Mouse (Mus musculus): ENCODE results near the gene Ttc27.
"Not testable (repeated sequence)": the region's sequence is repeated elsewhere in the genome, so short reads cannot be mapped to it uniquely, and the experiment has no call there.

Ttc27 gene

DNA sequence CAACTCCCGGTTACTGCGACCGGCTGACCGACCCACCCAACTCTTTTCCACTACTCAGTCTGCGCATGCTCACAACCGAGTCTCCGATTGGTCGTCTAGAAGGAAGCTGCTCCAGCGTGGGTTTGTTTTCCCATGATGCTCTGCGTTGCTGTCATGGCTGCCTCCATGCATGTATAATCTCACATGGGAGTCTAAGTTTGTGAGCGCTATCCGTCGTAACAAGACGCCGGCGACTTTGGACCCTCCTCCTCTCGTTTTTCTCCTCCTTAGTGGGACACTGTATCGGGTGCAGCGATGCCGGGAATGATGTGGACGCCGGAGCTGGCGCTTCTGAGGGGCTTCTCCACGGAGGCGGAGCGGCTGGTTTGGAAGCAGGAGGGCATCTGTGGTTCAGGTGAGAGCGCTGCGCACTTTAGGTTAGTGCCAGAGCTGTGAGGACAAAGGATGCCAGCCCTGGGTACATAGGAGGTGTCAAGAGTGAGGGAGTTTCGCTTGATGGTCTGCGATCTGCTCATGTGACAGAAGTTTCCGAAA is at the start of gene Ttc27:
Ttc27 (plus strand) TSS at position 115 of the 534 bp plus-strand sequence.
- DNase-seq: peak; percentile 94

DNA sequence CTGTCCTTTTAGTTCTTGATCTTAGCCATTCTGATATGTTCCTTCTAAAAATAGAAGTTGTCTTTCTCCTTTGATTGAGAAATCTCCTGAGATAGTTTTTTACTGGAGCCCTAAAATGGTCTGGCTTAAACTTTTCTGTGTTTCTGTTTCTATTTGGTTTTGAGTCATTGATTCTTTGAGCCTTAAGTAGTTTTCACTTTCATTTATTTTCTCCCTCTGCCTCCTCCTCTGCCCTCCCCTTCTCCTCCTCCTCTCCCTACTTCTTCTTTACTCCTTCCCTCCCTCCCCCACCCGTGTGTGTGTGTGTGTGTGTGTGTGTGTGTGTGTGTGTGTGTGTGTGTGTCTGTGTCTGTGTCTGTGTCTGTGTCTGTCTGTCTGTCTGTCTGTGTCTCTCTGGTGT is 49.5 kb upstream of the Ttc27 start:
- no peak for DNase-seq

GRCm38 (mm10) chr17:74670031-74670430 is 47.5 kb upstream of the Ttc27 start:
- no peak for DNase-seq

GRCm38 (mm10) chr17:74672446-74672845 is 45.1 kb upstream of the Ttc27 start:
- DNase-seq: no peak

DNA sequence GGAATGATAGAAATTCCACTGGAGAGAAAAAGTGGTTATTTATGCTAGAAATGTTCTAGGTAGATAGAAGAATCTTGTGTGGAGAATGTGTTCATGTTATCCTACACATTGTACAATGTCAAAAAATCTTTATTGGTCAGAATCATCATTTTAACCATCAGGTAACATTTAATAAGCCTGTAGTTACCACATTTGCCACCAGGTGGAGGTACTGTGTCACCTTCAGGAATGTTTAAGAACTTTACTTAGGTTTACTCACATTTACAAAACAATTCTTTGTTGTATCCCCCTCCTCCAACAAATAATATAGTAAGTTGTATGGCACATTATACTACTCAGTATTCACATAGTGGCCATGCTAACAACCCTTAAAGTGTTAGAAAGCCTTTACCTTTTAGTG is 44.3 kb upstream of the Ttc27 start:
- DNase-seq: no peak

DNA sequence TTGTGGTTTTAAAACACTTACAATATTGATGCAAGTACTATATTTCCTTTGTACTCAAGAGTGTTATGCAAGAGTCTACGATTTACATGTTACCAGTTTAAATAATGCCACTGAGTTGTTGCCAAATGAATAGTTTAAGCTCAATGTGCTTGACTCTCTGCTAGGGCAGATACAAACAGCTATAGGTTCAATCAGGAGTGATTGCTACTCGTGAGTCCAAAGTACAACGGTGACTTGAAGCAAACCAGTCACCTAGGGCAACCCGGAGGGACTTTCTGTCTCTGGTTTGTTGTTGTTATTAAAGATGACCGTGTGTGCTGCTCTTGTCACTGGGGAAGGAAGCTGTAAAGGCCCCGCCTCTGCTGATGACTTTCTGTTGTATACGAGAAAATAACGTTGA is 39.5 kb upstream of the Ttc27 start:
- no peak for DNase-seq

- DNase-seq: no peak
Observed at GRCm38 (mm10) chr17:74684927-74685326, 32.6 kb upstream of the Ttc27 start.

- DNase-seq: no peak
Observed at GRCm38 (mm10) chr17:74688555-74688954, 29.0 kb upstream of the Ttc27 start.

DNA sequence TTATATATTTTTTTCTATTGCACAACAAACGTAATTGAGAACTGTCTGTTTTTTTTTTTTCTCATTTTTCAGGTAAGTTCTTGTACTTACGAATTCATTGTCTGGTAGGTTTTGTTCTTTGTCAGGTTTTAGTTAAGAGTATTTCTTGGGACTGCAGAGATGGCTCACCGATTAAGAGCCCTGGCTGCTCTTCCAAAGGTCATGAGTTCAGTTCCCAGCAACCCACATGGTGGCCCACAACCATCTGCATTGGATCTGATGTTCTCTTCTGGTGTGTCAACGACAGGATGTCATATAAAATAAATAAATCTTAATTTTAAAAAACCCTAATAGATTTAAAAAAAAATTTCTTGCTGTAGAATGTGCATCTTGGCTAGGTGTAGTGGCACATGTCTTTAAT is 28.1 kb upstream of the Ttc27 start:
- no peak for DNase-seq

DNA sequence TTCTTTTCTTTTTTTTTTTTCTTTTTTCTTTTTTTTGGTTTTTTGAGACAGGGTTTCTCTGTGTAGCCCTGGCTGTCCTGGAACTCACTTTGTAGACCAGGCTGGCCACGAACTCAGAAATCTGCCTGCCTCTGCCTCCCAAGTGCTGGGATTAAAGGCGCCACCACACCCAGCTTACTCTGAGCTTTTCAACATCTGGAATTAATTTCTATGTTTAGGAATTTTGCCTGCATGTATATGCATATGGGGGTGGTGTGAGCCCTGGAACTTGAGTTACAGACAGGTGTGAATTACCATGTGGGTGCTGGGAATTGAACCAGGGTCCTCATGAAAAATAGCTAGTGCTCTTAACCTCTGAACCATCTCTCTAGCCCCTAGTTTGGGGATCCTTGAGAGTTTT is 15.9 kb upstream of the Ttc27 start:
- DNase-seq: not testable (repeated sequence)

DNA sequence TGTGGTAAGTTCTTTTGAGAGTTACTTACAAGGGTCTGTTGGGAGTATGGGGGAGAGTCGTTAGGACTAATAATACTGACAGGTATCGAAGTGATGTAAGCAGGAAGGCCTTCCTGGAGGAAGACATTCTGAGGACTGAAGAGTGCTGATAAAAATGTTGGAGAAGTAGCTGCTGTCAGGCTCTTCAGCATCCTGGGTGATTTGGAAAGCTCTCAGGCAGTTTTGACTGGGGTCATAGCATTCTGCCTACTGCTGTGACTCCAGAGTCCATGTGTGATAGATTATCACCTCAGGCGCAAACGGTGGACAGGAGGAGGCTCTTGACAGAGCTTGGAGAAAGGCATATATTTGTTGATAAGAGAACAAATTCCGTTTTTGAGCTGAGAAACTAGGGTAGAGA is 12.1 kb upstream of the Ttc27 start:
- DNase-seq: no peak

DNA sequence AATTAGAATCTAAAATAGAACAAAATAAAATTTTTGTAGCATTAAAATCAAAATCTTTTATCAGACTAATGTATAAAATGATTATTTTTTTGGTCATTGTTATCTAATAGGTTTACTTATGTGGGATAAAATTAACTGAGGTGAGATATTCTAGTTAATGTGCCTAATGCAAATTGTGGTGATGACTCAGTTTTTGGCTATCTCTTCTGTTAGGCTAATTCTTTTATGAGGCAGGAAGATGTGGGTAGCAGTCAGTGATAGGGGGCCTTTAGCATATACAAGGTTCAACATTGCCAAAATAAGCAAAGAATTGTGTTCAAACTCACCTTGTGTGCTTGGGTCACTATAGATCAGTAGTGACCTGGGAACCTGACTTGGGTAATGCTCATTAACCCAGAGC is 10.9 kb upstream of the Ttc27 start:
- DNase-seq: no peak

DNA sequence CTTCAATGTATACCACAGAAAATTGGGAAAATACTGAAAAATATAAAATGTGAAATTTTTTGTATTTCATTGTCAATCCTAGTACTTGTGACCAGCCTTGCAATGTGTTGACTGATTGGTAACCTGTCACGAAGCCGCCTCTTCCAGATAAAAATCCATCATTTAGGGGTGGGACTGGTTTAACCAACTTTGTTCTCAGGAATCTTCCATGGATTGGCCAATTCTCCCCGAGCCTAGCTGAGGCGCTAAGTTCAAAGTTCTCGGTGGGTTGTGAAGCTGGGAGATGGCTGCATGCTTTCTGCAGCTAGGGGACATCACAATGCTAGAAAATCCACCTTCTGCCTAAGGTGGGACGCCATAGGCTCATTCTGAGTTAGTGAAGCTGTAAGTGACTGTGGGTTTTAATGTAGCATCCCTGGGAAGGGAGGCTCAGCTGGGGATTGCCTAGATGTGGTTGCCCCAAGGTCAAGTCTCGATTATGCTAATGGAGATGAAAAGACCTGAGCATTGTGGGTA is 9.8 kb upstream of the Ttc27 start:
- no peak for DNase-seq

GRCm38 (mm10) chr17:74710731-74711130 is 6.8 kb upstream of the Ttc27 start:
- no peak for DNase-seq

GRCm38 (mm10) chr17:74711627-74712026 is 5.9 kb upstream of the Ttc27 start:
- DNase-seq: no peak

DNA sequence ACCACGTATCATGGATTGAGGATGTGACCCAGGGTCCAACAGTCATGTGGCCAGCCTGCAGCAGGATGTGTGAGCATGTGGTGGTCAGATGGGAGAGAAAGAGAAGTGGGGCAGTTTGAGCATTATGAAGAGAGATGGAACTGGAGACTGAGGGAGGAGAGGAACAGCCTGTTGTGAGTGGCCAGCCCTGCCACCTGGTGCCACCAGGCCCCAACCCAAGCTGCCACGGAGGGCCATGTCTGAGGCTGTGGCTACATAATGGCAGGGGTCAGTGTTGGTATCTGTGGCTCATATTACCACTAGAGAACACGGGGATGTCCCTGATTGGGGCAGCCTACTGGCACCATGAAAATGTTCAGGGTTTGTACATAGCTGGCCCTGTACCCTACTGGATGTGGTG is 2.4 kb upstream of the Ttc27 start:
- DNase-seq: no peak

DNA sequence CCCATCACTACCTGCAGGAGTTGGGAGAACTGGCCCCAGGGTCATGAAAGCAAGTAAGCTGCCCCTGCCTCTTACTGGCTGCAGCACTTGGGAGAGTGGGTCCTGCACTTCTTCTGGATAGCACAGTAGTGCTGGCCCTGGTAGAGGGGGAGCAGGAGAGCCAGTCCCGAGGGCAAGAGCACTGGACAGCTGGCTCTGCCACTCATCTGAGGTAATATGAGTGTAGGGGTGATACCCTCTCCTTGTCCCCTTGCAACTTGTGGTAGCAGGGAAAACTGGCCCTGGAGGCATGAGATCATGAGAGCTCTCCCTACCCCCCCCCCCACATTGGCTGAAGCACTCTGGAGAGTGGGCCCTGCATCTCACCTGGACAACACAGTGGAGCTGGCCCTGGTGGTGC is 1.8 kb upstream of the Ttc27 start:
- no peak for DNase-seq

DNA sequence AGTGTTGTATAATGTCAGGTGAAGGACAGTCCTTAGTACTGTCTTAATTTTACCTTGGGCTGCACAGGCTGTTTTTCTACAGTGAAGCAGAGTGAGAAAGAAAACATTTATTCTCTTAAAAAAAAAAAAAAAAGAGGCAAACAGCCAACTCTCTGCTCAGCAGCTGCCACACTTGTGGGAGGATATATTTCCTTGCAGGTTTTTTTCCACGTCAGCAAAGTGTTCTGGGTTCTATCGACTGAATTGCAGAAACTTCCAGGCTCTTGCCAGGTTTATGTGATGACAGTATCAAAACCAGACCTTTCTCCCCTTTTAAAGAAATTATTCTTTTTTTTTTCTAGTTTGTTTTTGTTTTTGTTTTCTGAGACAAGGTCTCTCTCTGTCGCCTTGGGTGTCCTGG is 889 bp upstream of the Ttc27 start:
- DNase-seq: no peak

GRCm38 (mm10) chr17:74717091-74717617 is 378 bp upstream of the Ttc27 start:
- no peak for DNase-seq

DNA sequence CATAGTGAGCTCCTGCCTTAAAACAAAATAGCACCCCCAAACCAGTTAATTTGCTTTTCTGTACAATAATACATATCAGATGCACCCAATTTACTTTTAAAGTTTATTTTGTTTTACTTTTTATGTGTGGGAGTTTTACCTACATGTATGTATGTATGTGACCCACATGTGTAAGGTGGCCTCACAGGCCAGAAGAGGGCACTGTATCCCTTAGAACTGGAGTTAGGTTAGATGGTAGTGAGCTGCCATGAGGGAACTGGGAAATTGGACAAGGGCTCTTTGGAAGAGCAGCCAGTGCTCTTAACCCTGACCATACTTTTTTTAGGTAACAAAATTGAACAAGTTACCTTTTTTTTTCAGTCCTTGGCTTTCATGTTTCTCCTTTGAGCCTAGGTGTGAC is 15.3 kb downstream of the Ttc27 start:
- DNase-seq: no peak

GRCm38 (mm10) chr17:74735392-74735791 is 17.9 kb downstream of the Ttc27 start:
- DNase-seq: no peak

- DNase-seq: no peak
Observed at GRCm38 (mm10) chr17:74749659-74750058, 32.1 kb downstream of the Ttc27 start.

- no peak for DNase-seq
Observed at GRCm38 (mm10) chr17:74751026-74751425, 33.5 kb downstream of the Ttc27 start.

GRCm38 (mm10) chr17:74752906-74753627 is 35.5 kb downstream of the Ttc27 start:
- no peak for DNase-seq
